Mouse (Mus musculus): ENCODE measurements around the gene Kdm4c. TPM values are rescaled to one million over a fixed set of nuclear protein-coding genes. Genes with fewer than 3 reads are reported as not detected.
A peak's percentile ranks its signal among the peaks of the same experiment; 100 is the strongest.
"Not testable (repeated sequence)": the region's sequence is repeated elsewhere in the genome, so short reads cannot be mapped to it uniquely, and the experiment has no call there.

Kdm4c gene
- 58.2 and 64.8 TPM in 2 replicates for total RNA-seq (2017)

DNA sequence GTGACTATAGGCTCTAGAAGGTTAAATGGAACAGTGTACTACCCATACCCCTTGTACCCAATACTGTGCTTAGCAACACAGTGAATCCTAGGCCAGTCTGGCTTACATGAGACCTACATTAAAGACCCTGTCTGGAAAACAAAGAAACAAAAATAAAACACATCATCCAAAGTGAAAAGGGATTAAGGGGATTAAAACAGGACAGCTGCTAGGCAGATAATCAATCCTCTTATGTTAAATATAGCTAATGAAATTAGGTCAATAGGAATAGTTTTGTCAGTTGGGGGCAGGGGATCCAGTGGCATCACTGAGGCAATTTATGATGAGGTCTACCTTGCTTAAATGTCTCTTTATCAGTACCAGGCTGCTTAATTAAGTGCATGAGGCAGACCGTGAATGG lies at the start of gene Kdm4c:
Gene Kdm4c, plus strand, starts transcription at position 322 of the 400 bp plus-strand sequence.
- no peak for ATAC-seq (ENCODE audit: extremely low read depth, insufficient number of reproducible peaks, low FRiP score, poor library complexity, severe bottlenecking)

DNA sequence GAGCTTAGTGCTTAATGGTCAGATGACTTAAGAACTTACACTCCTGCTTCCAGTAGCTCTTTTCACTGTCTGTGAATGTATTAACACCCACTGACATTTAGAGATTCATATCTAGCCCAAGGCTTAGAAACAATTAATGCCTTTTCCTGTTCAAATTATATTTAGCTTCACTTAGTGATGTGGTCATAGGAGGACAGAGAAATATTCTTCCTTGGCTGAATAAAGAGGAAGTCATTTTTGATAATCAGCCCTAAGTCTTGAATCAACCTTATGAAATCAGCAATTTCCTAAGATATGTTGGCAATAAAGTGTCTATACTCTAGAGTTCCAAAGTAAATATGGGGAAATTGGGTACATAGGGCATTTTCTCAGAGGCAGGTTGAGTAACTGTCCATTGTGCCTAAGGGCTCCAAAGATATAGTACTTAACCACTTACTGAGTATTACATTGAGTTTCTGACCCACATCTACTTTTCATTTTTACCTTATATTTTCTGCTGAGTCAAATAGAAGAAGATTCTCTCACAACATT lies 41.0 kb upstream of the Kdm4c start:
- ATAC-seq (ENCODE audit: extremely low read depth, insufficient number of reproducible peaks, low FRiP score, poor library complexity, severe bottlenecking): no peak

DNA sequence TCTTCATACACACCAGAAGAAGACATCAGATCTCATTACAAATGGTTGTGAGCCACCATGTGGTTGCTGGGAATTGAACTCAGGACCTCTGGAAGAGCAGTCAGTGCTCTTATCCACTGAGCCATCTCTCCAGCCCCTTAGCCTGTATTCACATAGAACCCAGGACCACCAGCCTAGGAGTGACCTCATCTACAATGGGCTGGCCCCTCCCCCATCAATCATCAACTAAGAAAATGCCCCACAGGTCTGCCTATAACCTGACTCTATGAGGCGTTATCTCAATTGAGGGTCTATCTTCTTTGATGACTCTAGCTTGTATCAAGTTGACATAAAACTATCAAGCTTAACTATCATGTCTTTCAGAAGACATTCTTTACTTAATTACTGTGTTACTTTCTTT lies 20.5 kb upstream of the Kdm4c start:
- not testable (repeated sequence) for ATAC-seq (ENCODE audit: extremely low read depth, insufficient number of reproducible peaks, low FRiP score, poor library complexity, severe bottlenecking)

- peak; percentile 23; the same call in 1 of the 2 replicates for ATAC-seq (ENCODE audit: extremely low read depth, insufficient number of reproducible peaks, low FRiP score, poor library complexity, severe bottlenecking)
Observed at GRCm38 (mm10) chr4:74222360-74222759, 19.9 kb upstream of the Kdm4c start.

DNA sequence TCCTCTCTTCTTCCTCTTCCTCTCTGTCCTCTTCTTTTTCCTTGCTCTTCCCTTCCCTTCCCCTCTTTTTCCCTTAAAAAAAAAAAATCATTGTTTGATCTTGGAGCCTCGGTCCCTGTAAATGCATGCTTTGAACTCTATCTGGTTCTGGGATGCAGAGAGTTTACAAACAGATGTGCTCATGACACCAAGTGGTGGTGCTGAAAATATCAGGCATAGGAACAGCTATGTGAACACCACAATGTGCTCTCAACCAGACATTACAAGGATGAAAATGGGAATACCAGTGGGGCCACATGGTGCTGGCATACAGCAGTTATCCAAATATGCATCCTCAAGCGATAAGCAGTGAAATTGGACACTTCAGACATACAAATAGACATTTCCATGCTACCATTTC lies 18.1 kb upstream of the Kdm4c start:
- ATAC-seq (ENCODE audit: extremely low read depth, insufficient number of reproducible peaks, low FRiP score, poor library complexity, severe bottlenecking): no peak

GRCm38 (mm10) chr4:74230994-74231393 lies 11.3 kb upstream of the Kdm4c start:
- ATAC-seq (ENCODE audit: extremely low read depth, insufficient number of reproducible peaks, low FRiP score, poor library complexity, severe bottlenecking): peak; percentile 49; the same call in 1 of the 2 replicates

GRCm38 (mm10) chr4:74231405-74231804 lies 10.9 kb upstream of the Kdm4c start:
- ATAC-seq (ENCODE audit: extremely low read depth, insufficient number of reproducible peaks, low FRiP score, poor library complexity, severe bottlenecking): peak; percentile 49; the same call in 1 of the 2 replicates

- ATAC-seq (ENCODE audit: extremely low read depth, insufficient number of reproducible peaks, low FRiP score, poor library complexity, severe bottlenecking): no peak
Observed at GRCm38 (mm10) chr4:74233534-74233933, 8.8 kb upstream of the Kdm4c start.

DNA sequence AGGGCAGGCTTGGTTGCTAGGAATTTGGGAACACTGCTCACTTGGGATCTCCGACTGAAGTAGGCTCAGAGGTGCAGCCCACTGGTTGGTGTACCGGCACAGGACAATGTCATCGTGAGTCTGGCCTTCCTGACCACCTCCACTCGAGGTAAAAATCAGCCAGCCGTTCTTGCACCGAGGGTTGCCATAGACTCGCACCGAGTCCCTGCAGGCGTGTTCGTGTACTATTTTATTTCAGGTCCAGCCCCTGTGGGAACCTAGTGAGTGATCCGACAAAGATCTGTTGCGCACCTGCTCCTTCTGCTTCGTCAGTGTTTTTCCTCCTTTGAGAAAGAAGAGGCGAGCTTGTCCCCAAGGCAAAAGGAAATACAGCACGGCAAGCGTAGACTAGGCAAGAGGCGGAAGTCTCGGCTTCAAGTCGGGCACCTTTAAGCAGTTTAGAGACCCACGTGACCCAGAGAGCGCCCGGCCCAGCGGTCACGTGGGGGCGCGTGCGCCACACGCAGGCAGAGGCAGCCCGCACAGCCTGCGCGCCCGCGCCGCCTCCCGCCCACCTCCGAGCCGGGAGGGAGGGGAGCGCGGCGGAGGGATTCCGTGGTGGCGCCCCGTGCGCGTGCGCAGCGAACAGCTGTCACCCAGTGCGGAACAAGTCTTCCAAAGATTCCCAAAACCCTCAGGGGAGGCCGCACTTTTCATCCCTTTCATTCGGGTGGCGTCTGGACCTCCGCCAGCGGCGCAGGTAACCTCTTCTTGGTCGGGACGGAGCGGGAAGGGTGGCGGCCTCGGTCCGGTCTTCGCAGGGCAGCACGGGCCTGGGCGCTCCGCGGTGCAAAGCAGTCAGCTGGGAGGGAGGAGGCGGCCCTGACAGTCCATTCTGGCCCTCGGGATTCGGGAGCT lies 9.3 kb downstream of the Kdm4c start:
- peak; percentile 84 for ATAC-seq (ENCODE audit: extremely low read depth, insufficient number of reproducible peaks, low FRiP score, poor library complexity, severe bottlenecking)

GRCm38 (mm10) chr4:74252245-74253105 lies 10.2 kb downstream of the Kdm4c start:
- peak; percentile 15; the same call in 1 of the 2 replicates for ATAC-seq (ENCODE audit: extremely low read depth, insufficient number of reproducible peaks, low FRiP score, poor library complexity, severe bottlenecking)

DNA sequence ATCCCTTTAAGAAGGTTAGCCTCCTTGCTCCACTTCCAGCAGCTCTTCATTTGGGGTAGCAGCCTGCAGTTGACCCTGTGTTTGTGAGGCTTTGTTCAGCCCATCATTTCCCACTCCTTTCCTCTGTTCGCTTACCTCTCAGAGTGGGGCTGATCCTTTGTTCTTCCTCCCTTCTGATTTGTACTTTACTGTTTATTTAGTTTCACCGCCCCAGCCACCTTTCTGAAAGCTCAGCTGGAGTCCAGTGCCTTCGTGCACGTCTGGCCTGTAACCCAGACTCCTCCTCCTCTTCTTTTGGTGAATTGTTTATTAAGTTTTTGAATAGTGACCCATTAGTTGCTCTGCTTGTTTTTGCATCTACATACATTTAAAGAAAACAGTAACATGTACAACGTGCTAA lies 15.6 kb downstream of the Kdm4c start:
- no peak for ATAC-seq (ENCODE audit: extremely low read depth, insufficient number of reproducible peaks, low FRiP score, poor library complexity, severe bottlenecking)

GRCm38 (mm10) chr4:74258538-74258937 lies 16.2 kb downstream of the Kdm4c start:
- ATAC-seq (ENCODE audit: extremely low read depth, insufficient number of reproducible peaks, low FRiP score, poor library complexity, severe bottlenecking): no peak

- no peak for ATAC-seq (ENCODE audit: extremely low read depth, insufficient number of reproducible peaks, low FRiP score, poor library complexity, severe bottlenecking)
Observed at GRCm38 (mm10) chr4:74259331-74259730, 17.0 kb downstream of the Kdm4c start.

DNA sequence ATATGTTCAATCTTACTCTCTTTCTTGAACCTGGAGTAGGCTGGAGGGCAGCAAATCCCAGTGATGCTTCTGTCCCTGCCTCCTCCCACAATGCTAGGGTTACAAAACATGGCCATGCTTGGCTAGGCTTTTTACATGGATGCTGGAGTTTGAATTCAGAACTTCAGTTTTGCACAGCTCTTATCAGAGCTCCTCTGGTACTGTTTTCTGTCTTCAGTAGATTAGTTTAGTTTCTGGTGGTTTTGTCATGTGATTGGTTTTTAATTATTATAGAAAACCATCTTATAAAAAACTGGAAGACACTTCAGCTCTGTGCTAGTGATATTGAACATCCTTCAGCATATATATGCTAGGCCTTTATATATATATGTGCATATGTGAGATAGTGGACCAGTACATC lies 19.6 kb downstream of the Kdm4c start:
- ATAC-seq (ENCODE audit: extremely low read depth, insufficient number of reproducible peaks, low FRiP score, poor library complexity, severe bottlenecking): no peak

GRCm38 (mm10) chr4:74264428-74264955 lies 22.2 kb downstream of the Kdm4c start:
- no peak for ATAC-seq (ENCODE audit: extremely low read depth, insufficient number of reproducible peaks, low FRiP score, poor library complexity, severe bottlenecking)

GRCm38 (mm10) chr4:74271180-74271579 lies 28.9 kb downstream of the Kdm4c start:
- ATAC-seq (ENCODE audit: extremely low read depth, insufficient number of reproducible peaks, low FRiP score, poor library complexity, severe bottlenecking): no peak

GRCm38 (mm10) chr4:74277486-74277885 lies 35.2 kb downstream of the Kdm4c start:
- no peak for ATAC-seq (ENCODE audit: extremely low read depth, insufficient number of reproducible peaks, low FRiP score, poor library complexity, severe bottlenecking)

- ATAC-seq (ENCODE audit: extremely low read depth, insufficient number of reproducible peaks, low FRiP score, poor library complexity, severe bottlenecking): peak; percentile 64; the same call in 1 of the 2 replicates
Observed at GRCm38 (mm10) chr4:74280170-74280569, 37.9 kb downstream of the Kdm4c start.

GRCm38 (mm10) chr4:74287851-74288250 lies 45.6 kb downstream of the Kdm4c start:
- no peak for ATAC-seq (ENCODE audit: extremely low read depth, insufficient number of reproducible peaks, low FRiP score, poor library complexity, severe bottlenecking)
